Mouse (Mus musculus) ZHBTc4 (cell line): ENCODE results near the gene Hs6st2.

ENCODE experiments used
- DNase-seq: peaks from one replicate; pipeline ENCODE4 v3.0.0-alpha.2; 2011; ENCODE audit warnings: low read depth, low spot score

The Hs6st2 gene

DNA sequence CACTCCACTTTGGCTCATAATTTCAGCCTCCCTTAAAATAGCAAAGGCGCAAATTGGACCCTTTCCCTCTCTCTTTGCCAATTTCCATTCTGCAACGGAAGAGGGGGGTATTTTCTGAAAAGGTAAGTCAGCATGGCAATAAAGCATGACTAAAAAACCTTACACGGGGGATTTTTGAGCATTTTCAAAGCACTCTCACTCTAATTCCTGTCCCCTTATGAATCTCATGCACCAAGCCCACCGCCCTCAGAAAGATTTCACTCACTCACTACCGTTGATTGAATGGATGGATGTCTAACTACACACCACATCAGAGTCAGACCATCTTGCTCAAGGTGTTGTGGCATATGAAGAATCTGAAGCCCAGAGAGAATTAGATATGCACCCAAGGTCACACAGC lies at the start of gene Hs6st2:
TSS of gene Hs6st2 (minus strand) at position 101 of the 400 bp plus-strand sequence.
- DNase-seq = no peak

DNA sequence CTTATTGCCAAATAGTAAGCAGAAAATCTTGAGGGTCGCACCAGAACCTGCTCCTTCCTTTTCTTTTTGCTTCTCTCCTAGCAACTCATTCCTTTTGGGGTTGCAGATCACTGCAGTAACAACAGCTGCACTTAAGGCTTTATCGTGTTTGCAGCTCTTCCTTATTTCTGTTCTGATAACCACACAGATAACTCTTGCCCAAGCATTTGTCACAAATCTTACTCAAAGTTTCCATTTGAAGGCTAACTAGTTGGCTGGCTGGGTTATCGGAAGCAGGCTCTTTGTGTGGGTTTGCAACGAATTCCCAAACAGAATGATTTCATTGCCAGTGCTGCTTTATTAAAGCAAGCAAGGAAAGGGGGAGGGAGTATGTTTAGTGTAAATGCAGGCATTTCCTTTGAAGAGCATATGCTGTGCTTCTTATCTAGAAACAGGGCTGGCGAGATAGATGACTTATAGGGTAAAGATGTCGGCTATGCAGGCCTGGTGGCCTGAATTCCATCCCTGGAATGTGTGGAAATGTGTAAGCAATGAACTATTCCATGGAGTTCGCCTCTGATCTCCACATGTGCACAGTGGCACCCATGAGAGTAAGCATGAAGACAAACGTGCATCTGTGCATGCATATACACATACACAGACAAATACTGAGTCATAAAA lies 32.6 kb upstream of the Hs6st2 start:
- no peak for DNase-seq

DNA sequence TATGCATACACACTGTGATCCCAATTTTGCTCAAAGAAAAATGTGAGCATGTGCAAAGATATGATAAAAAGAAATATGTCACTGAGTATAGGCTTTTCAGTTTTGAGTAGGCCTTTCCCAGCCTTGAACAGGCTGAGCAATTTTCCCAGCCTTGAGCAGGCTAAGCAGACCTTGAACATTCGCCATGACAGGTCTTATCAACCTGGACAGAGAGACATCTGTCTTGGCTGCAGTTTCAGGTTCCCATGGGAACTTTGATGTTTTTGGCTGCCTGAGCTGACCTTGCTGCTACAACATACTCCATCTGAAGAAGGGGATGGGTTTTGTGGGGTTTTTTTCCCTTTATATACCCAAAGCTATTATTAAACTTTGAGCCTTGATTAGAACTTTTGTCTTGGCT lies 31.3 kb upstream of the Hs6st2 start:
- DNase-seq = no peak

DNA sequence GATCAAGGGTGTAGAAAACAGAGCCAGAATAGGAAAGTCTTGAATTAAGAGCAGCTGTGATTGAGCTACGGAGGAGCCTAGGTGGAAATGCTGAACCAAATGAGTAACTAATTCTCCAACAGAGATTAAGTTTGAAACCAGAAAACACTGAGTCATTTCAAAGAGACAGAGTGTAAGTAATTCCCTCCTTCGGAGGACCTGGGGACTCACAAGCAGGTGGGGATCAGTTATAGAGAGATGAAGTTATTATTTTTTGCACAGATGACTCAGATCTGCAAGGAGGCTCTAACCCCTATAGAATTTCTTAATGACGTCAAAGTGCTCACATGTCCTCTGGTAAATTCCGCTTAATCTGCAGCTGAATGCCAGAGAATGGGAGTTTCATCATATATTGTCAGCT lies 21.2 kb upstream of the Hs6st2 start:
- no peak for DNase-seq

DNA sequence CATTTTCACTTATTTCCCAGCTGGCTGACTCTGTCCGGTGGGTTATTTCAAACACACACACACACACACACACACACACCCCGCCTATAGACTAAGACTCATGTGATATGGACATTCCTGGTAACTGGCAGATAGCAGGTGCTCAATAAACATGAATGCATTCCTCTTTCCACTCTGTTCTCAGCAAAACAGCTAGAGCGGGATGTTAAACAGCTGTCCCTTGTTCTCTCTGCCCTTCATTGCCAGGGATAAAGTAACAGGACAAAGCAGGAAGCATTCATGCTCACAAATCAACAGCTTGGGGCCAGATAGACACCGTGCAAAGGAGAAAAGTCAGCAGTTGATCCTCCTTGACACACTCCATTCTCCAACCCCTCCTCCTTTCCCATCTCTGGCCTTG lies 17.4 kb upstream of the Hs6st2 start:
- no peak for DNase-seq

DNA sequence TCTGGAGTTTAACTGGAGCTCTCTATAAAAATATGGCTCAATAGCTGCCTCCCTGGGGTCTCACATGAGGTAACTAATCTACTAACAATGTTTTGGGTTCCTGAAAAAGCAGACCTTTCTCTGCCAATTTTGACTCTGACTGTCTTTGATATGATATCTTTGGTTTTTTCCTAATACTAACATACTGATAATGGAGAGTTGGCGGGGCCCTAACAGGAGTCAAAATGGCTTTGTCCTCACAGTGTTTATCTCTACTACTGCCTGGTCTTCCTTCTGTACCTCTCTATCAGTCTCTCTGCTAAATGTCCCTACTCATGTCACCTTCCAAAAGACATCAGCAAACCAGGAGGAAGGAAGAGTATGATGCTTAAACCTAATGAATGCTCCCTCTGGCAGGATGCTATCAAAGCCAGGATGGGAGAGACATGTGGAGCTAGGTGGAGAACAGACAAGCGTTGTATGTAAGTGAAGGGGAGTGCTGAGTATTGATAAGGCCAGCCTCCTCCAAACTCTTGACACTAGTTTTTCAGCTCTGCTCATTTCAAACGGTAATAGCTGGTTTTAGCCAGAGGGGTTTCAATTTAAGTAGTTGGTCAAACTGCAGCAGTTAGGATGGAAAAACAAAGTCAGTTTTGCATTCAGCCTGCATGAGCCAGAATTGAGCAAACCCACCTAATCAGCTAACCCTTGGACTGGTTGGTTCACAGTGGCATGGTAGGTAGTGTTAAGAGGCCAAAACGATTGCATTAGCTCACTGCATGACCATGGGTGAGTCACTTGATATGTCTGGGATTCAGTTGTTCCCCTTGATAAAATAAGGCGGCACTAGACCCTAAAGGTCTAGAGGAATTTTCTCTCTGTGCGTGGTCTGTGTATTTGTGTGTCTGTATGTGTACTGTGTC lies 4.6 kb upstream of the Hs6st2 start:
- DNase-seq = no peak

DNA sequence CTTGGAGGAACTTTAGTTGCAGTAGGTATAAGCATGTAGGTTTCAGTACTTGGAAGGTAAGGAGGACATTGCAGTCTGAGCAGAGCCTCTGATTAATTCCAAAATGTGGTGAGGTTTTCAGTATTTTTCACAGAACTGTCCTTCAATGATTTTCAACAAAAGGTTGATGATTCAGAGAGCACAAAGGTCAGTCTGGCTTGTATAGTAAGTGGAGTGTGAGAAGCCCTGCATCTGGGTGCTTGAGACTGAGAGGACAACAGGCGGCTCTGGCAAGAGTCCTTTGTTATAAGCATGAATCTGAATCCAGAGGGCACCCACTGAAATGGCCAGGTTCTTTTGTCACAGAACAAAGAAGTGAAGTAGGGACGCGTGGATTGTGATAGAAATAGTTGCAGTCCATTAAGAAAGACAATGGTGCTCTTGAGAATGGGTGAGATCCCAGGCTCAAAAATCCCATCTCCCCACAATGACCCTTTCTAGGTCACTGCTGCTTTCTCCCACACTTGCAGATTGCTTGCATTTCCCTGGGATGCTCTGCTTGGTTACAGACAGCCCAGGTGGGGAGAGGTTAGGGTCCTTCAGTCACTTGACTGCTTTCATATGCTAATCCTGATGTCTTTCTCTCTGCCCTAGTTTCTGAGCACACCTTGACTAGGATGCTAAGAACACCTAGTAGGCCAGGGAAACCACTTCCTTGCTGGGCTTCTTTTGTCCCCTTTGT lies 2.8 kb upstream of the Hs6st2 start:
- peak; percentile 86 for DNase-seq

DNA sequence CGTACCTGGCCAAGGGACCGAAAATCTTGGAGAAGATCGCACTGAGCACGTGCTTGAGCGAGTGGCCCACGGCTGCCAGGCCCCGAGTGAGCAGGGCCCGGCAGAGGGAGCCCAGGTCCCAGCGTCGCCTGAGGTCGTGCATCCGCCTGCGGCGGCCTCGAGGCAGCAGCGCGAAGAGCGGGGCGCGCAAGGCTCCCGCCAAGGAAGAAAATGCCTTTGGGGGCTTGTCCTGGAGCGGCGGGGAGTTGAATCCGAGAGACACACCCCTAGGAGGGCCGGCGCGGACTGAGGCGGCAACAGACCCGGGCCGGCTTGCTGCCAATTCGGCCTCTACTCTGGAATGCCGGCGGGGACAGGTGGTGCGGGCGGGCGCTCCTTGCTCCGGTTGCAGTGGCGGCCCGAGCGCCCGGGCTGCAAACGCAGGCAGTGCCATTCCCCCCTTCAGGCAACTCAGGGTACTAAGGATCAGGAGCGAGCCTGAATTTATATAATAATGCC lies 437 bp downstream of the Hs6st2 start:
- peak; percentile 66 for DNase-seq

DNA sequence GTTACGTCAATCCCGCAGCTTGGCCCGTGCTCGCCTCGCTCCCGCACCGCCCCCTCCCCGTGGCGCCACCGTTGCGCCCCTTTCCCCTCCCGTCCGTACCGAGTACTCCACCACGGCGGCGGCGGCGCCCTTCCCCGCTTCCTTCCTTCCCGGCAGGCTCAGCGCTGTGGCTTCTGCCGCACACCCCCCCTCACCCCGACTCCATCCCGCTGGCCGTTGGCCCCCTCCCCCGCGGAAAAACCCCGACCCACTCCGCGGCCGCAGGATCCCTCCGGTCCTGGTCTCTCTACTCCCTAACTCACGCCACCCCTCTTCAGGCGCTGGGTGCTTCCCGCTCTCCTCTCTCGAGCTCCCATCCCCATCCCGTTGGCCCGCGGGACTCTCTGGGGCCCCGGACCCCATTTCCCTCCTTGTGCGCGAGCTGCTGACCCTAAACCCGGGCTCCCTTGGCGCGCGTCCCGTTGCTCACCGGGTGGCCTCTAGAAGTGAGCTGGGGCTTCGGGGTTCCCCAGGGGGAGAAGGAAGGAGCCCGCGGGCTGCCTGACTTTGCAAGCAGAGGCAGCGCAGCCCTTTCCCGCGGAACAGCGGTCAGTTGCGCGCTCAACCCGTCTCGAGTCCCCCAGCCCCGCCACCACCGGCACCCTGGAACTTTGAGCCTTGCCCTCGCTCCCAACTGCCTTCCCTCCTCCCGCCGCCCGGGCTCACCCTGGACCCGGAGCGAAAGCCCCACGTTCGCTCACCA lies 1.1 kb downstream of the Hs6st2 start:
- peak; percentile 30 for DNase-seq

DNA sequence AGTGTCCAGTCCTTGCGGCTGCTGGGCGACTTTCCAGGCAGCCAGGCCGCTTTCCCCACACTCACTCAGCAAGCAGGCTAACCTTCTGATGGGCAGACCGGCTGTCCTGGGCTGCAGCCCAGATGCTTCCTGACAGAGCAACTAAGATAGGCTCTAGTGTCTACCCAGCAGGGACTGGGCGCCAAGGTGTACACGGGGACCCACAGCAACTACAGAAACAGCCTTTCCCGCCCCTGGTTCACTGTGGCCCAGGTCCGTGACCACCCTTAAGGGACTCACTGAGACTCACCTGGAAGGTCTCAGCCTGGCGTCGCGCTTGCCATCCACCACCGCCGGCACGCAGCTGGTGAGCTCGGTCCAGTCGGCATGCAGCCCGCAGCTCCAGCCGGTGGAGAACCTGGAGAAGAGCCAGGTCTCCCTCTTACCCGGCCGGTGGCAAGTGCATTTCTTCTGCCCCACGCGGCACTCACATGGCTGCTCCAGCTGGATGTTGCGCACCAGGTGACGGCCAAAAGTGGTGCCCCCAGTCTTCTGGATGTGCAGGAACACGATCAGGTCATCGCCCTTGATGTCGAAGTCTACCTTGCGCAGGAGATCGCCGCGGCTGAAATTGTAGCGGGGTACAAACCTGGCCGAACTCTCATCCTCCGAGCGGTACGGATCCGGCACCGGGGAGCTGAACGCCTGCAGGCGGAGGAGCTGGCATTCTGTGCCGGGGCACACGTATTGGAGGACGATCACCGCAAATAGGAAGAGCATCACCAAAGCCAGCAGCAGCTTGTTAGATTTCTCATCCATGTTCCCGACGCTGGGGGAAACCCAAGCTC lies 1.8 kb downstream of the Hs6st2 start:
- peak; percentile 37 for DNase-seq

DNA sequence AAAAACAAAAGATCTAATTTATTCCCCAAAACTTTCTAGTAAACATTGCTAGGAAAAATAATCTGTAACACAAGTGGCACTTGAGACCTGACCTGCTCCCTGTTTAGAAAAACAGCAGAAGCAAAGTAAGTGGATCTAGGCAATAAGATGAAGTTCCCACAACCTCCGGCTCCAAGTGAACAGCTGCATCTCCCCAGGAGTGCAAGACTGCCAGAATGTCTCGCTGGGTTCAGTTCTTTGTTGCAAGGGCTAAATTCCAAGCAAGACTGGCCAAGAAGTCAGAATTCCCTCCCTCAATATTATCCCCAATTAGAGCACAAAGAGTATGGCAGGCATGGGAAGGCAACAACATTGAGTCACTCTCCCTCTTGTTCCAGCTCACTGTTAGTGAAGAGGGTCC lies 23.4 kb downstream of the Hs6st2 start:
- DNase-seq = no peak

DNA sequence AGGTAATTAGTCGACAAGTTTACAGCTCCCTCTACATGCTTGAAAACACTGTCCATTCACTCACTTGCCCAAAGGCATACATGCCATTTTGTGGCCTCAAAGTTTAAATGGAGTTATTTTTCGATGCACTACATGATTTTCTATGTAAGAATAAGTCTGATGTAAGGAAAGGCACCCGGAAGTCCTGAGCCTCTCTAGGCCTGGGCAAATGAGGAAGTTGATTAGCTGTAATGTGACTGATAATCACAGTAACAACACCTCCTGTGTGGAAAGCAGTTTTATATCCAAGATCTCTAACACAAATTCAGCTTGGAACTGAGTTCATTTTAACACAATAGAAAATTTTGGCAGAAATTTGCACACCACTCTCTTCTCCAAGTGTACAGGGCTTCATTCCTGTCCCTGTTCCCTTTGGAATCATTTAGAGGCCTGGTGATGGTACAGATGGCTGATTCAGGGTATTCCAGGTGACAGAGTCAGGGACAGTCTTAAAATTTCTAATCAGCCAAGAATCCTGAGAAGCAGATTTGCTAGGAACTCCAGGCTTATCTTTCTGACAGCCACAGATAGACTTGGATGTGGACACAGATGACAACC lies 38.9 kb downstream of the Hs6st2 start:
- DNase-seq = no peak

DNA sequence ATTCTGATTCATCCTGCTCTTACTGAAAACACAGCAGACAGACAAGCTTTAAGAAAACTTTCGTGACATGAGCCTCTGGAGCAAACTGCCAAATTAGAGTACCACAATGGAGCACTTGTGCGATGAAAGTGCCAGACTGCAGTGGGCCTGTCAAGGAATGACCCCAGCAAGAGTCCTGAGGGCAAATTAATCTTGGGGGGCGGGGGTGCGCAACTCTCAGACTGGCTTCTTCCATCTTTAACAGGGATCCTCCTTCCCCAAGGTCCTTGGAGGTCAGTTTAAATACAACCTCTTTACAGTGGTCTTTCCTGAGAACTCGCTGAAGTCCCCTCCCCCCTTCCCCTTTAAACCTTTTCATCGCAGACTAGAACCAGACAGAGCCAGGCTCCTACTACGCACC lies 45.9 kb downstream of the Hs6st2 start:
- DNase-seq = no peak

DNA sequence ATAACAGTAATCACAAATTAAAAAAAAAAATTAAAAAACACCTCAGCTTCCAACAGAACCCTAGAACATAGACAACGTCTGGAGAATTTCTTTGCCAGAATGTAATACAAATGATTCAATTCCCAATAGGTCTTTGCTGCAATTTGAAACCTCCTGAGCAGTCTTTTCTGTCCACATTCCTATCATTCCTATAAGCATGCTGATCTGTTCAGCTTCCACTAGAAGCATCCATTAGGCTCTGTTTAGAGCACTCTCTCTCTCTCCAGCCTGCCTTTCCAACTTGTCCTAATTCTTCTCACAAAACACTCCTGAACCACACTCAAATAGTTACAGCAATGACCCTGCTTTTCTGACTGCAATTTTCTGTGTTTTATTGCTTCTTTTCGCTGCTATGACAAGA lies 50.3 kb downstream of the Hs6st2 start:
- DNase-seq = no peak

DNA sequence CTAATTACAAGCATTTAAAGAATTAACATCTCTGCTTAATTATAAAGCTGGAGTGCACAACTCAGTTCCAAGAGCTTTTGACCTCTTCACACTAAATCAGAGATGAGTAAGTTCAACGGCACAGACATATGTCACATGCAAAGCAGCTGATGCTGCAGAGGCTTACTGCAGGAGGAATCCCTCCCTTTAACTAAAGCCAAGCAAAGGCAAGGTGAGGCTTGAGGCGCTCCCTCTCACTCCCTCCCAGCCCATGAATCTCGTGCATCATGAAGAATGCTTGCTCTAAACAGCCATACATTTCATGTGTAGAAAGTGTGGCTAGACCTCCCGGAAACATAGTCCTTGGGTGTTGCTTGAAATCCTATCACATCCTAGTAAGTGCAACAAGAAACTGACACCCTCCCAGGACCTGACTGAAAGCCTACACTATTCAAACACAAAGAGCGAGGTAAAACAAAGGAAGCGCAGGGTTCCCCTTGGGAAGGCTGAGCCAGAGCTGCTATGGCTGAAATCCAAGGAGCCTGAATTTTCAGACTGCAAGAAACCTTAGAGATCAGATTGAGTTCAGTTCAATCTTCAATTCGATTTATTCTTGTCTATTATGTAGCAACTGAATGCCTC lies 67.2 kb downstream of the Hs6st2 start:
- DNase-seq = peak; percentile 0

DNA sequence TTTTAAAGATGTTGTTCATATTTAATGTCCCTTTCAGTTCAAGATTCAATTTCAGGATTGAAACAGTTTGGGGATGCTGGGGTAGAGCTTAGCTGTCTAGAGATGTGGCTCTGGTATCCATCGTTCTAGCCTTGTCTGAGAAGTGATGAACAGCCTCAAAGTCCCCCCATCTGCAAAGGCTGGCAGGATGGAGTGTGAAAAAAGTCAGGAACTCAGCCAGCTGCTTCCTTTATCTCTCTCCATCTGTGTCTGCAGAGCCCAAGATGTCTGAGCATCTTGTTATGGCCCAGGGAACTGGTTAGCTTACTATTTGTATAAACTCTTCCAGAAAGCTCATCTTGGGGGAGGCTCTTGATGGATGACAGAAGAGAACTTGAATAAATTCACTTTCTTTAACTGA lies 70.9 kb downstream of the Hs6st2 start:
- no peak for DNase-seq

DNA sequence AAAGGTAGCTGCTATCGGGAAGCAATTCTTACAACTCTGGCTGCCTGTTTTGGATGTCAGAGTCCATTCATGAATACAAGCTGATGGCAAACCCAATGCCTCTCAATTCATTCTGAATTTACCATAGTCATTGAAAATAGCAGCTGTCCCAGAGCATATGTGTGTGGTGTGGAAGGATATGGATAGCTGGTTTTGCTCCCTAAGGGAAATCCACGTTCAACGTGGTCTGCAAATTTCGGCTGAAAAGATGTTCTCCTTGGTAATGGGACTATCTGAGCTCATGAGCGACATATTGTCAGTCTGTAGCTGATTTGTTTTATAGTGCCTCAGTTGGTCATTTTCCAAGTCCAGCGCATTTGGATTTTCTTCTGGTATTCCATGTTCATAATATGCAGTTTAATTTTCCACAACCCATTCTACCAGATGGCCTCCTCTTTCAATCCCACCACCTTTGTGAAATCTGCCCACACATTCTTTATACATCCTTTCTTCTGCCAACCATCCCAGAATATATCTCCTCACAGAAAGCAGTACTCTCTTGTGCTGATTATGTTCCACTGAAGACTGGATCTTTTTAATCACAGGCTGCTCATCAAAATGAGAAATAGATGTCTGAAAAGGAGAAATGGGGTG lies 75.3 kb downstream of the Hs6st2 start:
- DNase-seq = no peak

DNA sequence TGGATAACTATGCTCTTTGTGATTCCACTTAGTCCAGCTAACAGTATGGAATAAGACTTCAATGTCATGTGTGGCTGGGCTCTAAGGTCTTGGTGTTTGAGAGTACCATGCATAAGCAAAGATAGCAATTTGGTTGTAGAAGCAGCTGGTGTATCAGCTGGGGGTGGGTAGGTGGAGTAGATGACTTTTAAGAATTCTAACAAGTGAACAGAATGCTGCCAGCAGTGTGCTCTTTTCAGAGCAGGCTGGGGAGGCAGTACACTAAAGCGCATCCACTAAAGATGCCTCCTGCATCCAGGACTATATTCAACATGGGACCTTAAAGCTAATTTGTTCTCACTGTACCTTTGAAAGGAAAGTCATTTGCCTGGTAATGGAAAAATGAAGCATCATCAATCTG lies 88.9 kb downstream of the Hs6st2 start:
- no peak for DNase-seq

DNA sequence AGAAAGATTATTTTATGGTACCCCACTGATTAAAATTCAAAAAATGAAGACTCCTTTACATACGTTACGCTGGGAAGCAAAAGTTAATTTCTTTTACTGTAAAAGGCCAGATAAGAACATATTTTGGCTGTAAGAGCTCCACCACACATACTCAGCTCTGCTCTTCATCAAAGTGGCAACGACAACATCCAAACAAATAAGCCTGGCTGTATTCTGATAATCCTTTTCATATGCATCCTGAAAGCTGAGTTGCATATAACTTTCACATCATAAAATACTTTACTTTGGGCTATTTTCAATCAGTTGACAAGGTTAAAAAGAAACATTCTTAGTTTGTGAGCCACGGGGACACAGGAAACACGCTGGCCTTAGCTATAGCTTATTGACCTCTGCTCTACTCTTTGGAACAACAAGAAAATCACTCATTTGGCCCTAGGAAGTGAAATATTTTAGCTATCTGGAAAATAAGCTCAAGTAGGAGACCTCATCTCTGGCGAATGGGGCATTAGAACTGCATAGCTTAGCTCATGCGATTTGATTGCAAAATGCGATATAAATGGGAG lies 91.1 kb downstream of the Hs6st2 start:
- DNase-seq = no peak
